Comparison of ENCODE assay signal across 9 mouse cellular contexts in genomic region chr2:145784246-145784935, GRCm38 (mm10).
DNase-seq lines count a peak whose midpoint lies in the region; ATAC-seq lines count a peak whose summit lies in the region.
"Had no signal": no experiment of that assay in that cellular context is flagged by ENCODE, and none has a peak within 500 bp of the region (broad histone marks: within the 10 kb centered on the region; RNA-seq: fewer than 3 reads in every experiment).

No protein-coding gene starts in this region.

- 0 out of 2 replicates have a peak, but pooled peaks cover 4% of the 10 kb centered on the region for H3K36me3 ChIP-seq in heart, embryonic 12.5 days
- H3K36me3 ChIP-seq in stomach, embryonic 16.5 days (ENCODE audit: control insufficient read depth, insufficient read depth, low read length) = no peaks in the 10 kb centered on the region

- H3K27me3 ChIP-seq in heart, embryonic 12.5 days (replicated peaks) = no peaks in the 10 kb centered on the region
- H3K27me3 ChIP-seq in stomach, embryonic 16.5 days (ENCODE audit: control insufficient read depth, insufficient read depth, low read length) = no peaks in the 10 kb centered on the region

- ATAC-seq in heart, embryonic 12.5 days (ENCODE audit: insufficient number of reproducible peaks, low FRiP score) = no peak
- peak; percentile 34; the same call in 1 of the 2 replicates for ATAC-seq in stomach, embryonic 16.5 days (ENCODE audit: insufficient read depth, low FRiP score)

- H3K4me1 ChIP-seq in heart, embryonic 12.5 days (replicated peaks) = peaks cover 39% of the 10 kb centered on the region
- H3K4me1 ChIP-seq in stomach, embryonic 16.5 days (ENCODE audit: control insufficient read depth, insufficient read depth, low read length) = peaks cover 37% of the 10 kb centered on the region

- H3K4me2 ChIP-seq in heart, embryonic 12.5 days = no peak overlapping the region
- no peak overlapping the region for H3K4me2 ChIP-seq in stomach, embryonic 16.5 days (ENCODE audit: low read depth, low read length)

- no peak for DNase-seq in heart, adult 9 months (ENCODE audit: low spot score in 2 of 2)
- DNase-seq in retina, postnatal 1 day = peak; percentile 55
- DNase-seq in retina, embryonic 14.5 days (ENCODE audit: low spot score) = no peak
- peak; percentile 64 for DNase-seq in kidney, postnatal 14 days
- no peak for DNase-seq in embryo, embryonic 11 days
- DNase-seq in testis, postnatal 10 days (ENCODE audit: low spot score) = no peak
- DNase-seq: cerebellum, adult 9-11 months had no signal

- H3K9ac ChIP-seq in heart, embryonic 12.5 days = no peak overlapping the region
- no peak overlapping the region for H3K9ac ChIP-seq in stomach, embryonic 16.5 days (ENCODE audit: low read length)

- H3K27ac ChIP-seq in heart, embryonic 12.5 days (ENCODE audit: poor library complexity, severe bottlenecking) = peak overlapping the region; percentile 82
- H3K27ac ChIP-seq in stomach, embryonic 16.5 days (ENCODE audit: low read length) = peak overlapping the region; percentile 78

- no peaks in the 10 kb centered on the region for H3K9me3 ChIP-seq in heart, embryonic 12.5 days (replicated peaks)
- H3K9me3 ChIP-seq in stomach, embryonic 16.5 days (replicated peaks; ENCODE audit: control insufficient read depth, low read length) = no peaks in the 10 kb centered on the region

- no peak overlapping the region for H3K4me3 ChIP-seq in heart, embryonic 12.5 days
- no peak overlapping the region for H3K4me3 ChIP-seq in stomach, embryonic 16.5 days (replicated peaks; ENCODE audit: low read length)

- WGBS in heart, embryonic 12.5 days = 56% methylated on average over 13 of the region's 13 CpGs
- WGBS in stomach, embryonic 16.5 days = 31% methylated on average over 13 of the region's 13 CpGs

Comparison
In these comparisons a context has a peak if more than half of its experiments do, and no peak if none do; other contexts are left out.
1. DNase-seq: peak in retina, postnatal 1 day (single experiment) and kidney, postnatal 14 days (single experiment); none in heart, adult 9 months (0 of 2), retina, embryonic 14.5 days (single experiment), embryo, embryonic 11 days (single experiment) and testis, postnatal 10 days (single experiment).